Mouse (Mus musculus) stomach, embryonic 15.5 days (tissue): ENCODE measurements around the gene Zfp775. TPM values are rescaled to one million over a fixed set of nuclear protein-coding genes. Genes with fewer than 3 reads are reported as not detected.

Experiments used
- ATAC-seq: fragments of 200-750 bp; cut with Nextera tagmentation; 2 replicates; pipeline ENCODE4 v1.8.0; 2017; ENCODE audit warnings: low read depth, moderate number of reproducible peaks, moderate TSS enrichment; ENCODE audit not compliant: insufficient read depth, low FRiP score
- H3K27ac ChIP-seq: fragments of 300-500 bp; sonication (generic); 2 replicates; pipeline ENCODE4 v1.5.1; 2015; ENCODE audit warnings: mild to moderate bottlenecking, inconsistent platforms
- H3K27me3 ChIP-seq: fragments of 300-500 bp; sonication (generic); replicated peaks from 2 replicates; pipeline ENCODE4 v1.6.1; 2015; ENCODE audit warnings: inconsistent platforms
- H3K36me3 ChIP-seq: fragments of 300-500 bp; sonication (generic); 2 replicates; pipeline ENCODE4 v1.6.1; 2015; ENCODE audit warnings: inconsistent platforms
- H3K4me1 ChIP-seq: fragments of 300-500 bp; sonication (generic); 2 replicates; pipeline ENCODE4 v1.6.1; 2015; ENCODE audit warnings: inconsistent platforms
- H3K4me2 ChIP-seq: fragments of 300-500 bp; sonication (generic); 2 replicates; pipeline ENCODE4 v1.6.1; 2015; ENCODE audit warnings: mild to moderate bottlenecking, inconsistent platforms
- H3K4me3 ChIP-seq: fragments of 300-500 bp; sonication (generic); replicated peaks from 2 replicates; pipeline ENCODE4 v1.5.1; 2015; ENCODE audit warnings: inconsistent platforms
- H3K9ac ChIP-seq: fragments of 300-500 bp; sonication (generic); 2 replicates; pipeline ENCODE4 v1.6.1; 2015; ENCODE audit warnings: inconsistent platforms
- H3K9me3 ChIP-seq: fragments of 300-500 bp; sonication (generic); 2 replicates; pipeline ENCODE4 v1.6.1; 2016; ENCODE audit warnings: inconsistent platforms
- WGBS: fragments of 180-500 bp; shearing (Covaris S2); methylation state at CpG from one replicate; pipeline ENCODE4 v1.1.7; 2015; 5-methylcytosine and 5-hydroxymethylcytosine counted together
- polyA plus RNA-seq: library from polyadenylated mRNA; unstranded; fragments of >200 nt; fragmentation: Nextera tagmentation; extraction: Ambion mirVana; gene quantifications from 2 replicates; pipeline ENCODE4 v1.2.1, GENCODE M21; 2015

The Zfp775 gene
- polyA plus RNA-seq, 1 experiment from 2014 or later, result 4.9 TPM

- H3K4me1 ChIP-seq, result peaks cover 16% of the 10 kb centered on the region
- H3K9ac ChIP-seq, result no peak overlapping the region
- H3K9me3 ChIP-seq, result no peaks in the 10 kb centered on the region; the same call in 1 of the 2 replicates
- H3K27ac ChIP-seq, result no peak overlapping the region
- 85% methylated on average over 6 of the region's 6 CpGs for WGBS
- no peak overlapping the region for H3K4me2 ChIP-seq
- no peak overlapping the region for H3K4me3 ChIP-seq
- no peaks in the 10 kb centered on the region for H3K27me3 ChIP-seq
- ATAC-seq, result no peak
- peaks cover 12% of the 10 kb centered on the region for H3K36me3 ChIP-seq
Observed at GRCm38 (mm10) chr6:48591871-48592270, 10.0 kb upstream of the Zfp775 start.

DNA sequence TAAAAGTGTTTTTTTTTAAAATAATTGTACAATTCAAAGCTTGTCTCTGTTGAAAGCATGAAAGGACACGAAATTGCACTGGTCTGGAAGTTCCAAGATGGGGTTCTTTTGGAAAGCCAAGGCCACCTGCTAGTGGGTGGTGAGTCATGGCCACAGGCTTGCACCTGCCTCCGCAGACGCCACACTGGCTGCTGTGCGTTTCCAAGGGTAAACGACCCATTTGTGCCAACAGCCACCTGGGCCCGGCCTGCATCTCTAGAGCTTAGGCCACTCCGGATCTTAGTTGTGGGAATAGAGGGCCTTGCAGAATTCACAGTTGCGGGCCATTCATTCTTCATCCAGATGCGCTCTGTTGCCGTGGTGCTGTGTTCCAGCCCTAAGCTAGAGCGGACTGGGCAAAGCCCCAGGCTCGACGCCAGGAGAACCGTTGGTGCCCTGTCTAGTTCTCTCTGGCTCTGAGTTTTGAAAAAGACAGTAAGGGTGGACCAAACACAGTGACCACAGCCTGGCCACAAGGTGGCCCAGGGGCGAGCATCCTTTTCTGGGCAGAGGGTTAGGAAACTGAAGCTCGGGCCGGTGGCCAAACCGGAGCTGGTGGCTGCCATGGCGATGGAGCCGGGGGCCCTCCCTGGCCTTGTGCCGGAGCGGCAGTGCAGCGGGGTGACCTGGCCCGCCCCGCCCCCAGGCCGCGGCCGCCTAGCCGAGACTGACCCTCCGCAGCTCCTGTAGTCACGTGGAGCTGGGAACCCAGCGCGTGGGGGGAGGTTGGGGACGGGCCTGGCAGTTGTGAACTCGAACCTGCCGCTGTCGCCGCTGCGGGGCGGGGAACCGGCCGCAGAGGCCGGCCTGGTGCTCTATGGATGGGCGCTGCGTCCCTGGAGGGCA, 8.5 kb upstream of the Zfp775 start, which contains the start of the genes Repin1 and Gm44965:
TSS of gene Repin1 (plus strand) at position 726 of the 885 bp plus-strand sequence.
TSS of gene Gm44965 (plus strand) at position 784 of the 885 bp plus-strand sequence.
- H3K9ac ChIP-seq, result peak within 1 kb of the TSS; percentile 86
- peak; percentile 89 for ATAC-seq
- H3K36me3 ChIP-seq, result peaks cover 27% of the 10 kb centered on the region
- H3K27ac ChIP-seq, result peak within 1 kb of the TSS; percentile 84
- peaks cover 16% of the 10 kb centered on the region for H3K4me1 ChIP-seq
- no peaks in the 10 kb centered on the region for H3K27me3 ChIP-seq
- 6% methylated on average over 45 of the region's 45 CpGs for WGBS
- peak within 1 kb of the TSS; percentile 81 for H3K4me3 ChIP-seq
- H3K9me3 ChIP-seq, result no peaks in the 10 kb centered on the region; the same call in 1 of the 2 replicates
- H3K4me2 ChIP-seq, result peak within 1 kb of the TSS; percentile 80

DNA sequence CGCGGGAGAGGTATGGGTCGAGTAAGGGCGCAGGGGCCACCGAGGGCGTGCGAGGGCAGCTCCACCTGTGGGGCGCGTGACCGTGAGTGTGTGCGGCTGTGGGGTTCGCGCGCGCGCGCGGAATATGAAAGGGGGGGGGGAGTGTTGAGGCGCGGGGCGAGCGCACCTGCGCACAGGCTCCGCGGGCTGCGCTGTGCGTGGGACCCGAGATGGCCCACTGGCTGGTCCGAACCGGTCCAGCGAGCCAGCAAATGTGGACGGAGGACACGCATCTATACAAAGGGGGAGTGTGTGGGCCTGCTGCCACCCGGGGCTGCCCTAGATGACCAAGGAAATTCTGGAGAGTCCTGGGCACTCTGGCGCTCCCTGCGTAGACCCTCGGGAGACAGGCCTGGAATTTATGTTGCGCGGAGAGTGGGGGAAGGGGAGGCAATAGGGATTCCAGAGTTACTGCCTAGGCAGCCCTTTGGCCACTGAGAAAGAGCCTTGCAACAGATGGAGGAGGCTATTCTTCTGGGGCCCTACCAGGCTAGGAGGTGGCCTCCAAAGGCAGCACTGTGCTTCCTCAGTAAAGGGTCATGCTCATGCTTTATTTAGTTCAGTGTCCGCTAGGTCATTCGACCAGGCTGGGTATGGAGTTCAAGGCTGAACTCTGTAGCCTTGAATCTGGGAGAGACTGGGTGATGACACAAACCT, 7.7 kb upstream of the Zfp775 start:
- Histone ChIP-seq H3K9ac (peak overlapping the region; percentile 86), H3K4me2 (peak overlapping the region; percentile 80), H3K4me1 (peaks cover 16% of the 10 kb centered on the region), H3K27me3 (no peaks in the 10 kb centered on the region), H3K27ac (peak overlapping the region; percentile 84), H3K36me3 (peaks cover 35% of the 10 kb centered on the region), H3K4me3 (peak overlapping the region; percentile 81), H3K9me3 (no peaks in the 10 kb centered on the region; the same call in 1 of the 2 replicates)
- peak; percentile 16; the same call in 1 of the 2 replicates for ATAC-seq
- under 1% methylated on average over 37 of the region's 41 CpGs for WGBS

GRCm38 (mm10) chr6:48595278-48595677, 6.6 kb upstream of the Zfp775 start:
- Histone ChIP-seq H3K36me3 (peaks cover 43% of the 10 kb centered on the region), H3K27me3 (no peaks in the 10 kb centered on the region), H3K9me3 (no peaks in the 10 kb centered on the region; the same call in 1 of the 2 replicates), H3K4me2 (peak overlapping the region; percentile 80), H3K4me3 (peak overlapping the region; percentile 81; the same call in 1 of the 2 replicates), H3K4me1 (peaks cover 16% of the 10 kb centered on the region), H3K9ac (no peak overlapping the region), H3K27ac (no peak overlapping the region)
- ATAC-seq, result no peak
- 64% methylated on average over 1 of the region's 1 CpGs for WGBS

DNA sequence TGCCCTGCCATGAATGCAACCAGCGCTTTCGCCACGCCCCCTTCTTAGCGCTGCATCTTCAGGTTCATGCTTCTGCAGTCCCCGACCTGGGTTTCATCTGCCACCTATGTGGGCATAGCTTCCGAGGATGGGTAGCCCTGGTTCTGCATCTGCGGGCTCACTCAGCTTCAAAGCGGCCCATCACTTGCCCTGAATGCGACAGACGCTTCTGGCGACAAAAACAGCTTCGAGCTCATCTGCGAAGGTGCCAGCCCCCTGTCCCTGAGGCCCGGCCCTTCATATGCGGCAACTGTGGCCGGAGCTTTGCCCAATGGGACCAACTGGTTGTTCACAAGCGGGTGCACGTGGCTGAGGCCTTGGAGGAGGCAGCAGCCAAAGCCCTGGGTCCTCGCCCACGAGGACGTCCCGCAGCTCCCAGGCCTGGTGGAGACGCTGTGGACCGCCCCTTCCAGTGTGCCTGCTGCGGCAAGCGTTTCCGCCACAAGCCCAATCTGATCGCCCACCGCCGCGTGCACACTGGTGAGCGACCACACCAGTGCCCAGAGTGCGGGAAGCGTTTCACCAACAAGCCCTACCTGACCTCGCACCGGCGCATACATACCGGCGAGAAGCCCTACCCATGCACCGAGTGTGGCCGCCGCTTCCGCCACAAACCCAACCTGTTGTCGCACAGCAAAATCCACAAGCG, 5.2 kb upstream of the Zfp775 start:
- no peak overlapping the region for H3K4me2 ChIP-seq
- no peak overlapping the region for H3K27ac ChIP-seq
- peaks cover 22% of the 10 kb centered on the region for H3K4me1 ChIP-seq
- no peaks in the 10 kb centered on the region; the same call in 1 of the 2 replicates for H3K9me3 ChIP-seq
- H3K36me3 ChIP-seq, result peaks cover 48% of the 10 kb centered on the region
- no peak overlapping the region for H3K4me3 ChIP-seq
- 95% methylated on average over 45 of the region's 45 CpGs for WGBS
- H3K27me3 ChIP-seq, result no peaks in the 10 kb centered on the region
- H3K9ac ChIP-seq, result no peak overlapping the region
- no peak for ATAC-seq

DNA sequence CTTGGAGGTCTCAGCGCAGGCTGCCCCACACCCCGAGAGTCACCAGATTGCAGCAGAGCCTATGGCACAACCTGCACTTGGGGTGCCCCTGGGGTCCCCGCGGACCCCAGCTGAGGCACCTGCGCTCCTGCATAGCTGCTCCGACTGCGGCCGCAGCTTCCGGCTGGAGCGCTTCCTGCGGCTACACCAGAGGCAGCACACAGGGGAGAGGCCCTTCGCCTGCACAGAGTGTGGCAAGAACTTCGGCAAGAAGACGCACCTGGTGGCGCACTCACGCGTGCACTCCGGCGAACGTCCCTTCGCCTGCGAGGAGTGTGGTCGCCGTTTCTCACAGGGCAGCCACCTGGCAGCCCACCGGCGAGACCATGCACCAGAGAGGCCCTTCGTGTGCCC, 4.6 kb upstream of the Zfp775 start:
- Histone ChIP-seq H3K9me3 (no peaks in the 10 kb centered on the region; the same call in 1 of the 2 replicates), H3K4me2 (no peak overlapping the region), H3K4me1 (peaks cover 22% of the 10 kb centered on the region), H3K27me3 (no peaks in the 10 kb centered on the region), H3K9ac (no peak overlapping the region), H3K4me3 (no peak overlapping the region), H3K36me3 (peaks cover 48% of the 10 kb centered on the region), H3K27ac (no peak overlapping the region)
- 96% methylated on average over 27 of the region's 27 CpGs for WGBS
- no peak for ATAC-seq

GRCm38 (mm10) chr6:48600594-48600993, 1.3 kb upstream of the Zfp775 start:
- H3K9ac ChIP-seq, result no peak overlapping the region
- 89% methylated on average over 1 of the region's 1 CpGs for WGBS
- no peak overlapping the region for H3K4me2 ChIP-seq
- no peaks in the 10 kb centered on the region; the same call in 1 of the 2 replicates for H3K9me3 ChIP-seq
- no peak overlapping the region for H3K27ac ChIP-seq
- ATAC-seq, result no peak
- H3K36me3 ChIP-seq, result peaks cover 48% of the 10 kb centered on the region
- H3K27me3 ChIP-seq, result no peaks in the 10 kb centered on the region
- no peak overlapping the region for H3K4me3 ChIP-seq
- 0 out of 2 replicates have a peak, but pooled peaks cover 6% of the 10 kb centered on the region for H3K4me1 ChIP-seq

- Histone ChIP-seq H3K36me3 (peaks cover 33% of the 10 kb centered on the region), H3K4me3 (peak overlapping the region; percentile 60), H3K27me3 (no peaks in the 10 kb centered on the region), H3K9me3 (no peaks in the 10 kb centered on the region), H3K4me2 (peak overlapping the region; percentile 94), H3K9ac (peak overlapping the region; percentile 38), H3K4me1 (0 out of 2 replicates have a peak, but pooled peaks cover 6% of the 10 kb centered on the region), H3K27ac (peak overlapping the region; percentile 73)
- ATAC-seq, result peak; percentile 65; the same call in 1 of the 2 replicates
- under 1% methylated on average over 27 of the region's 28 CpGs for WGBS
Observed at GRCm38 (mm10) chr6:48602080-48602741, 348 bp downstream of the Zfp775 start.

DNA sequence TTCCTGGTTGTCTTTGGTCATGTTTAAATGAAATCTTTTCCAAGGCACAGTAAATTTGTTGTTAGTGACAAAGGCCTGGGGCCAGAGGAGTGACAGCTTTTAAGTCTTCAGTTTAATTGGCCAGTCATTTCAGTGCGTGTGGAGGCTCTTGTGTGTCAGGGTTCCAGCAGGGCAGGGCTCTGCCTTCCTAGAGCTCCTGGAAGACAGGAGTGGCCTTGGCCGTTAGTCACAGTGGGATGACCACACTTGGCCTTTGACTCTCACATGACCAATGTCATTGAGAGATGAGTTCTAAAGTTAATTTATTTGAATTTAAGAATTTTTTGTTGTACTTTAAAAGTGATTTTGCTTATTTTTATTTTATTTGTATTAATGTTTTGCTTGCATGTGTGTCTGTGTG, 6.3 kb downstream of the Zfp775 start:
- H3K9me3 ChIP-seq, result no peaks in the 10 kb centered on the region
- H3K4me1 ChIP-seq, result no peaks in the 10 kb centered on the region
- no peak for ATAC-seq
- no peak overlapping the region for H3K27ac ChIP-seq
- no peak overlapping the region for H3K4me3 ChIP-seq
- no peak overlapping the region for H3K9ac ChIP-seq
- 0 out of 2 replicates have a peak, but pooled peaks cover 2% of the 10 kb centered on the region for H3K36me3 ChIP-seq
- no peak overlapping the region for H3K4me2 ChIP-seq
- no peaks in the 10 kb centered on the region for H3K27me3 ChIP-seq
- 80% methylated on average over 2 of the region's 2 CpGs for WGBS

DNA sequence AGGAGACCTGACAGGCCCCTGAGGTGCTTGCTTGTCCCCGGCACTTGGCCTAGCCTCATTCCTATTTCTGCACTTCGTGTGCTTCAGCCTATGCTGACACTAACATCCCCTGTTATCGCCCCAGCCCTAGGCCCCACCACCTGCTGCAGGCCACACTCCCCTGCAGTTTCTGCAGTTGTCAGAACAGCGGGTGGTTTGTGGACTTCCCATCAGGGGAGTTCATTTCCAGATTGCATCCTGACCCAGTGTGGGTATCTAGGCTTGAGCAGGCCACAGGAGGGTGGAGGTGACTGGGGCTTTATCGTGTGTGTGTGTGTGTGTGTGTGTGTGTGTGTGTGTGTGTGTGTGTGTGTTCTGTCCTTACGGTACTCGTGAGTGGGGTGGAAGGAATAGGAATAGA, 7.6 kb downstream of the Zfp775 start:
- H3K4me2 ChIP-seq, result no peak overlapping the region
- H3K4me3 ChIP-seq, result no peak overlapping the region
- H3K27me3 ChIP-seq, result no peaks in the 10 kb centered on the region
- no peaks in the 10 kb centered on the region for H3K9me3 ChIP-seq
- no peak for ATAC-seq
- H3K36me3 ChIP-seq, result peaks cover 11% of the 10 kb centered on the region; the same call in 1 of the 2 replicates
- WGBS, result 76% methylated on average over 7 of the region's 7 CpGs
- H3K4me1 ChIP-seq, result no peaks in the 10 kb centered on the region
- no peak overlapping the region for H3K9ac ChIP-seq
- no peak overlapping the region for H3K27ac ChIP-seq

GRCm38 (mm10) chr6:48610657-48611056, 8.8 kb downstream of the Zfp775 start:
- no peak for ATAC-seq
- no peaks in the 10 kb centered on the region for H3K9me3 ChIP-seq
- peaks cover 11% of the 10 kb centered on the region; the same call in 1 of the 2 replicates for H3K36me3 ChIP-seq
- H3K27me3 ChIP-seq, result no peaks in the 10 kb centered on the region
- no peak overlapping the region for H3K4me3 ChIP-seq
- no peak overlapping the region for H3K4me2 ChIP-seq
- 43% methylated on average over 3 of the region's 3 CpGs for WGBS
- H3K4me1 ChIP-seq, result no peaks in the 10 kb centered on the region
- H3K27ac ChIP-seq, result no peak overlapping the region
- H3K9ac ChIP-seq, result no peak overlapping the region
